Mouse (Mus musculus) natural killer cell, adult 2 months (primary cell): ENCODE measurements at regions not wholly inside any gene's neighbourhood (a gene's known extent, or its start where the extent isn't known, plus 50 kb on each side); places are given as distances from the start of the nearest gene placed in this dataset.

Experiments
- DNase-seq, 2 experiments: peaks; one replicate each; pipeline ENCODE4 v3.0.0; 2022; ENCODE audit warnings: low spot score in 2 of 2

GRCm38 (mm10) chrX:99340223-99340622, 130.8 kb downstream of the Pja1 start:
- DNase-seq, result no peak

- no peak for DNase-seq
These were observed 131.8 kb downstream of the Pja1 start for GRCm38 (mm10) chrX:99339081-99339876.

GRCm38 (mm10) chrX:99336616-99337553, 134.2 kb downstream of the Pja1 start:
- no peak for DNase-seq

- DNase-seq, result no peak
These were observed 135.0 kb downstream of the Pja1 start for GRCm38 (mm10) chrX:99335886-99336589.

GRCm38 (mm10) chrX:99332457-99332770, 138.7 kb downstream of the Pja1 start:
- no peak for DNase-seq

- DNase-seq, result no peak
These were observed 139.2 kb downstream of the Pja1 start for GRCm38 (mm10) chrX:99331764-99332456.

- no peak for DNase-seq
These were observed 140.7 kb downstream of the Pja1 start for GRCm38 (mm10) chrX:99330386-99330785.

GRCm38 (mm10) chrX:99328576-99328975, 142.5 kb downstream of the Pja1 start:
- no peak for DNase-seq

GRCm38 (mm10) chrX:99326167-99326566, 144.9 kb downstream of the Pja1 start:
- no peak for DNase-seq

GRCm38 (mm10) chrX:99325460-99325859, 145.6 kb downstream of the Pja1 start:
- no peak for DNase-seq

GRCm38 (mm10) chrX:99324546-99325170, 146.4 kb downstream of the Pja1 start:
- DNase-seq, result no peak

- DNase-seq, result no peak
These were observed 151.3 kb downstream of the Pja1 start for GRCm38 (mm10) chrX:99319791-99320190.

- no peak for DNase-seq
These were observed 151.9 kb downstream of the Pja1 start for GRCm38 (mm10) chrX:99319163-99319562.

GRCm38 (mm10) chrX:99318141-99318540, 152.9 kb downstream of the Pja1 start:
- DNase-seq, result no peak

GRCm38 (mm10) chrX:99317736-99318135, 153.3 kb downstream of the Pja1 start:
- no peak for DNase-seq

- no peak for DNase-seq
These were observed 154.5 kb downstream of the Pja1 start for GRCm38 (mm10) chrX:99316410-99317056.

- no peak for DNase-seq
These were observed 163.2 kb downstream of the Efnb1 start for GRCm38 (mm10) chrX:99299110-99299509.

- DNase-seq, result no peak
These were observed 158.8 kb downstream of the Efnb1 start for GRCm38 (mm10) chrX:99294726-99295125.

- no peak for DNase-seq
These were observed 158.0 kb downstream of the Efnb1 start for GRCm38 (mm10) chrX:99293967-99294366.

- DNase-seq, result no peak
These were observed 156.8 kb downstream of the Efnb1 start for GRCm38 (mm10) chrX:99292758-99293157.

- DNase-seq, result no peak
These were observed 156.0 kb downstream of the Efnb1 start for GRCm38 (mm10) chrX:99291965-99292364.
